Mouse (Mus musculus): ENCODE data around the gene Actr8.

GRCm38 (mm10) chr14:30045239-30045638 lies 67.1 kb downstream of the Actr8 start:
- TF ChIP-seq CTCF (IDR thresholded peaks at IDR 0.05; ENCODE audit: control insufficient read depth, insufficient read depth, insufficient read length) (no peak), MAX (IDR thresholded peaks at IDR 0.05) (no peak), MYOD1 (IDR thresholded peaks at IDR 0.05; ENCODE audit: control insufficient read depth, insufficient read length, low read depth) (no peak)
